Mouse (Mus musculus): ENCODE data around the gene Cntnap1.

GRCm38 (mm10) chr11:101234124-101234523, 63.8 kb downstream of the Cntnap1 start:
- TF ChIP-seq CTCF (IDR thresholded peaks at IDR 0.05; ENCODE audit: control insufficient read depth, insufficient read depth, insufficient read length) (no peak), MAX (IDR thresholded peaks at IDR 0.05) (no peak)
